Mouse (Mus musculus): ENCODE data around the gene Vegfb. TPM values are rescaled to one million over a fixed set of nuclear protein-coding genes. Genes with fewer than 3 reads are reported as not detected.

Vegfb gene
- total RNA-seq, 2 experiments from 2014 or later, result 110 to 139 TPM

- no peak for DNase-seq
Observed at GRCm38 (mm10) chr19:6972247-6972917, 15.1 kb downstream of the Vegfb start.

DNA sequence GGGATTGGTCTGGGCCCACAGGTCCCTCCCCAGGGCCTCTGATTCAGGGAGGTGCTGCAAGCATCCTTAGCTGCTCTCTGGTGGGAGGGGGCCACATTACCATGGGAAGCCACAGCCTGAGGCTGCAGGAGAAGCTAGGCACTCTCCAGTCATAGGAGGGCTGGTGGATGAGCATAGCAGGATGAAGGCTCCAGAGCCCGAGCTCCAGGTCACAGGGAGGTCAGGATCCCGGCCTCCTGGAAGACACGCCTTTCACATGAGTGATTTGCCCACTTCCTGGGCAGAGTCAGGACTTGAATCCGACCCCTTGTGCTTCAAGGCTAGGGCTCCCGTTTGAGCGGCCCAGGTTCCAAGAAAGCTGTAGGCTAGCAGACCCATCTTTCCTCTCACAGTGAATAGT lies 15.8 kb downstream of the Vegfb start:
- no peak for DNase-seq

DNA sequence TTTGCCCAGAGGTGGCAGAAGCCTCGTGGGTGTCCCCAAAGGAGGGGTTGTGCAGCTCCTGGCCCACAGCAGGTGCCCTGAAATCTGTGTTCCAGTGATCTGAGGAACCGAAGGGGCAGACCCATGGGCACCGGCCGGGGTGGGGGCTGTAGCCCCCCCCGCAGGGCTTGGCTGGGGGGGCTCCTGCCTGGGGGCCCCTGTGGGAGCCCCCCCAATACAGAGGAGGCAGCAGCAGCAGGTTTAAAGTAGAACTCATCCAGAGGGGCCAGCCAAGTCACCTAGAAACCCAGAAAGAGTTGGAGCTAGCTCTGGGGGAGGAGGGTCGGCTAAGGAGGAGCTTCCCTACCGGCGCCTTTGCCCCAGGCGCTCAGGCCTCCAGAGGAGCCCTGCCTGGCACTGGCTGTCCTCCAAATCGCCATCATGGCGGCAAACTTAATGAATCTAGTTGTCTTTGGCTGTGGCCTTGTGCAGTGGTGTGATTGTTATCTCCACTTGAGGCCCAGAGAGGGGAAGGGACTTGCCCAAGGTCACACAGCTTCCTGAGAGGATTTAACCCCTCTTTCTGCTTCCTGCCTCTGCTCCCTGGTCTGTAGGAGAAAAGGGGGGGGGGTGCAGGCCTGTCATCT lies 16.9 kb downstream of the Vegfb start:
- peak; percentile 74 for DNase-seq

DNA sequence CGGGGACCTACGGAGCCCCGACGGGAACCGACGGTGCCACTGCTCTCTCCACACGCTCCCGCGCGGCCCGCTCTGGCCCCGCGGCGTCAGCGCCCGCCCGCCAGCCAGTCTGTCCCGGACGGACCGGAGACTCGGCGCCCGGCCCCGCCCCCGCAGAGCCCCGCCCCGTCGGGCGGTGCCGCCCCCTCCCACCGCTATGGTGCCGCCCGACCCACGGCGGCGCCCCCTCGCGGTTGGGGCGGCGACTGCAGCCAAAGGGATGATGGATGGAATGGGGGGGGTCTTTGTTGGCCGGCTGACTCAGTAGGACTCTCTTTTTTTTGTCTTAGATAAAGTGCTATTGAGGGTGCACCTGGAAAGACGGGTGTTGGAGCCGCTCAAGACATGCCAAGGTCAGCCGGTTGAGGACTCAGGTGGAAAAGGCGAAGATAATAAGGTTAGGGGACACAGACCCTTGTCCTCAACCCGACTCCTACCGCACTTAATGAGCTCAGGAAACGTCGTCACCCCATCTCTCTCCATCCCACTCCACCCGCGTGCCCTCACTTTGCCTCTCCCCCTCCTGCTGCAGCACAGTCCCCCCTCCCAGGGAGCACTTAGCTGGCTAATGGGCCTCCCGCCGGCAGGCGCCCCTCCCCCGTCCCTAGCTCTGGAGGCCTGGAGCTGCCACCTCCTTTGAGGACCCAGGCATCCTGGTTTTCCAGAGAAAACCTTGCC lies 17.6 kb downstream of the Vegfb start:
- DNase-seq, result peak; percentile 93

- DNase-seq, result no peak
Observed at GRCm38 (mm10) chr19:6969291-6969664, 18.2 kb downstream of the Vegfb start.

- DNase-seq, result peak; percentile 60
Observed at GRCm38 (mm10) chr19:6968491-6969271, 18.8 kb downstream of the Vegfb start.

GRCm38 (mm10) chr19:6956461-6956860 lies 31.0 kb downstream of the Vegfb start:
- DNase-seq, result peak; percentile 50

- DNase-seq, result no peak
Observed at GRCm38 (mm10) chr19:6955424-6955823, 32.0 kb downstream of the Vegfb start.

DNA sequence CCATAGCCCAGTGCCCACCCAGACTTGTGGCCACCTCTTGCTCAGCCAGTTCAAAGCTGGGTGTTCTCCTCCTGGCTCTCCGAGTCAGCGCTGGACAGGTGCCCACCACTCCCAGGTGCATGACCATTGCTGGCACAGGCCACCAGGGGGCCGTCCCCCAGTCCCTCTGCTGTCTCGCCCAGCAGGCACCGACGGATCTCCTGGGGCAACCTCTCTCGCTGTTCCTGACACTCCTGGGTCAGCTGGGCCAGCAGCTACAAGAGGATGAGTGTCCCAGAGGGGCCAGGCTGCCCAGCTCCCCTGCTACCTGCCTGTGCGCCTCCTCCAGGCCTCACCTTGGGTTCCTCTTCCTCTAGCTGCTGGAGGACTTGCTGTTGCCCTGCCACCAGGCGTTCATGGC lies 33.4 kb downstream of the Vegfb start:
- peak; percentile 78 for DNase-seq

DNA sequence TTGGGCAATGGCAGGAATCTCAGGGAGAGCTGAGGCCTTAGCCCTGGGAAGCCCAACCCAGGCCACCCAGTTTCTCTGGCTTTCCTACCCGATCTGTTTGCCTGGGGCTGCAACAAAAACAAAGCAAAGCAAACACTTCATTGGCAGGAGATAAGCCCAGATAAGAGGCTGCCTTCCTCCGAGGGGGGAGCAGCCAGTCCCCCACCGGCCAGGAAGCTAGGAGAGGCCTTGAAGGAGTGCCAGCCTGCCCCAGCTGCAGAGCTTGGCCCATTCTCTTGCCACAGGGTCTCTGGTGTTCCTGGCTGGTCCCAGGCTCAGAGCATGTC lies 34.8 kb downstream of the Vegfb start:
- peak; percentile 83 for DNase-seq

DNA sequence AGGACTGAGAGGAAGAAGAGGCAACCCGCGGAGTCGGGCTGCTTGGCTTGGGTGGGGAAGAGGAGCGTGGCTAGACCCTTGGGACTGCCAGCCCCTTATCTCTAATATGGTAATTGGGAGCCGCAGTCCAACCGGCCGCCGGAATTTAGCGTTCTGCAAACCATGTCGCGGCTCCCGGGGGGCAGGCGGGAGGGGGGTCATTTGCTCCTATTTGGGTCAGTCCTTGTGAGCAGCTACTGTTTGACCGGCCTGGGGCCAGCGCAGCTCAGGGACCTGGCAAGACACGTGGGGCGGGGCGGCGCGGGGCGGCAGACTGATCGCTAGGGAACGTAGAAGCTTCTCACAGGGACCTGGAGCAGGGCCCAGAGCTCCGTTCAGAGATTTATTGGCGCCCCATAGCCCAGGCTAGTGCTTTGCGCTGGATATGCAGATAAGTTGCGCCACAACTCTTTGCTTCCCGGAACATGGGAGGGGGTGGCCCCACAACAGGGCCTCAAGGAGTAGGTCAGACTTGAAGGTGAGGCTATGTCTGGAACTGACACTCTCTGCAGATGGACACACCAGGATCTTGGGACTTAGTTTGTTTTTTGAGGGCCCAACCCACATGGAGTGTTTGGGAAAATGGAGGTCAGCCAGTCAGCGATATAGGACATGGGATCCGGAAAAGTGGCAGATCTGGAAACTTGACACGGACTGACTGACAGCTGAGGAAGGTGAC lies 35.3 kb downstream of the Vegfb start:
- peak; percentile 95 for DNase-seq

GRCm38 (mm10) chr19:6951381-6951968 lies 36.0 kb downstream of the Vegfb start:
- peak; percentile 96 for DNase-seq

DNA sequence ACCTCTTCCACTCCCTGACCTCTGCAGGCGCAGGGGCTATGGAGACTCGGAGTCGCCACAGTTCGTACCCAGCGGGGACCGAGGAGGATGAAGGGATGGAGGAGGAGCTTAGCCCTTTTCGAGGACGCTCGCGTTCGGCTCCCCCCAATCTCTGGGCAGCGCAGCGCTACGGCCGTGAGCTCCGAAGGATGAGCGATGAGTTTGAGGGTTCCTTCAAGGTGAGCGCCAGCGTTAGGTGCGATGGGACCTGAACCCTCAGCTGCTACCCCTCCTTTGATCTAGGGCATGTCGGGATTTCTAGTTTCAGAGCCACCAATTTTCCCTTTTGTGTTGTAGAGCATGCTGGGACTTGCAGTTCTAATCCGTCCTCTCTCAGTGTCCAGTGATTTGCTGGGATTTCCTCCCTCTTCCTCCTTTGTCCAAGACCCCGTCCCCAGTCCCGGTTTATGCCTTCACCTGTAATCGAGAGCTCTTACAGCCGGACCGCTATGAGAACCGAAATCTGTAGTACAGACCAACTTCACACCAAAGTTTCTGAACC lies 36.8 kb downstream of the Vegfb start:
- DNase-seq, result peak; percentile 74

DNA sequence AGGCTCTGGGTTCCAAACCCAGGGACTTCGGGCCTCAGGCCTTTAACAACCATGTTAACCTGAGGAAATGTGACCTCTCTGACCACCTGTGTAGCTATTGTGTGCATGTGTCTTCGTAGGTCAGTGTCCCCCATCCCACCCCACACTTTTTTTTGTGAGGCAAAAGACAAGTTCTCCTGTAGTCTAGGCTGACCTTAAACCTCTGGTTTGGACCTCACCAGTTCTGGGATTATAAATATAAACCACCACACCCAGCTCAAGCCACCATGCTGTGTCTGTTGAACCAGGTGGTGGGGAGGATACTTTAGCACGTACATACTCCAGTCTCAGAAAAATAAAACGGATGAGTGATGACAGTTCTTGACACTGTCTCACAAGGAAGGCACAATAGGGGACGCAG lies 37.5 kb downstream of the Vegfb start:
- no peak for DNase-seq

DNA sequence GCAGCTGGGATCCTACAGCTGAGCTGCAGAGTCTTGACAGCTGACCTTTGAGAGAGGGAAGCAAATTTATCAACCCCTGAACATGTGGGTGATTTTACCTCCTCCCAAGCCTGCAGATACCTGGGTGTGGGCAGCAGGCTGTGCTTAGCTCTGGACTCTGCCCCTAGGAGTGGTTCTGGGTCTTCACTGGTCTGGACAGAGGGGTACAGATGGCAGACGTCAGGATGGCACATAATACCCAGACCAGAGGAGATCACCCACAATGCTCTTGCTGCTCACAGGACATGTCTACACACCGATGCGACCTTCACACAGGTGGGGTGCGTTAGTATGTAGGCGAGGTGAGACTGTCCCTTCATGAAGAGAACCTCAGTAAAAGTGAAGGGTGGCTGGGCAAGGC lies 37.9 kb downstream of the Vegfb start:
- no peak for DNase-seq

DNA sequence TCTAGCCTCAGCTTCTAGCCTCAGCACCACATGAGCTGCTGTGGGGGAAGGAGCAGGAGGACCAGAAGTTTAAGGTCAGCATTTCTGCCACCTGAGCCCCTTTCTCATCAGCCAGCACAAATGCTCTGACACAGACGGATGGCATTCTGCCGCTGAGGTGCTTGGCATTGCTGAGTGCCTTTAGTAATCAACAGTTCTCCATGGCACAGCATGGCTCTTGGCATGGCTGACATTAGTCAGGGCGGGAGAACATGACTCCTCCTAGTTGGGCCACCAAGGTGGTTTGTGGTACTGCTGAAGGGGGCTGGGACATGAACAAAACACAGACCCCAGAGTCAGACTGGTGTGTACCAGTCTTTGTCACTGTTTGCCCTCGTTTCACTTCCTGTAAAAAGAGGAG lies 39.3 kb downstream of the Vegfb start:
- DNase-seq, result no peak

GRCm38 (mm10) chr19:6947742-6948141 lies 39.7 kb downstream of the Vegfb start:
- DNase-seq, result no peak

DNA sequence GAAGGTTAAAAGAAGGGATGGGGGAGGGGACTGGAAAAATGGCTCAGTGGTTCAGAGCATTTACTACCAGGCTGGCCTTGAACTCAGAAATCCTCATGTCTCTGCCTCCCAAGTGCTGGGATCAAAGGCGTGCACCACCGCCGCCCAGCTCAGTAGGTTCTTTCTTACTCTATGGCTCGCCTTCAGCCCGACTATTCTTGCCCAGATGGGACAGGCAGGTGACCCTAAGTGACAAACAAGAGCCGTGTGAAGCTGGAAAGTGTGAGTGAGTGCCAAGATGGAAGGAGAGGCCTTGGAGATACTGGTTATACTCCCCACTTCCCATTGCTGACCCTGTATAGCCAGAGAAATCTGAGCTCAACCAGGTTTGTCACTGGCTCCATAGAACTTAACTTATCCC lies 43.7 kb downstream of the Vegfb start:
- DNase-seq, result no peak

- DNase-seq, result no peak
Observed at GRCm38 (mm10) chr19:6942764-6943163, 44.7 kb downstream of the Vegfb start.

DNA sequence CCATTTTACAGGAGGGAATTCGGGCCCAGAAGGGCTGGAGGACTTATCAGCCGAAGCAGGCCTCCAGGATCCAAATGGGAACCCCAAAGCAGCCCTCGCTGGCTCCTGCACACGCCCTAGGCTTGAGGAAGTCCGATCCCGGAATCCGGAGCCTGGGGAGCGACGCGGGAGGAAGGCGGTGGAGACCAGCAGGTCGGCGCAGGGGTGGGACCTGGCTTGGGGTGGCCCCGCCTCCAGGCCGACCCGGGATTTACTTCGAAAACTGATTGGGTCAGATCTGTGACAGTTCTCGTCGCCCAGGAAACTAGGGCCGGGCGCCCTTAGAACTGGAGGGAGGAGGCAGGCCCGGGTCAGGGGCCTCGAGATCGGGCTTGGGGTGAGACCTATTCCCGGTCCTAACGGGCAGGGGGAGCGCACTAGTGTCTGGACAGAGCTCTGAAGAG lies 45.2 kb downstream of the Vegfb start, which contains the start of gene Gpr137:
Gpr137 (minus strand) TSS at position 232 of the 443 bp plus-strand sequence.
- peak; percentile 96 for DNase-seq
